Mouse (Mus musculus) retina, postnatal 1 day (tissue): ENCODE data around the gene Pou2f2.

Experiments
- DNase-seq: peaks from one replicate; pipeline ENCODE4 v3.0.0-alpha.2; 2012

The Pou2f2 gene

GRCm38 (mm10) chr7:25179606-25180161 is at the start of gene Pou2f2:
TSS of gene Pou2f2 (minus strand) at chr7:25179726.
- peak; percentile 95 for DNase-seq

- DNase-seq = no peak
These were observed 48.2 kb upstream of the Pou2f2 start for GRCm38 (mm10) chr7:25227523-25228300.

GRCm38 (mm10) chr7:25222275-25222967 is 42.9 kb upstream of the Pou2f2 start:
- no peak for DNase-seq

GRCm38 (mm10) chr7:25221102-25221883 is 41.8 kb upstream of the Pou2f2 start, which contains the start of gene Zfp526:
TSS of gene Zfp526 (plus strand) at chr7:25221425.
- peak; percentile 99 for DNase-seq

- peak; percentile 23 for DNase-seq
These were observed 41.1 kb upstream of the Pou2f2 start, which contains the start of gene Dedd2 for GRCm38 (mm10) chr7:25220457-25221101. TSS of gene Dedd2 (minus strand) at chr7:25220615.

- peak; percentile 96 for DNase-seq
These were observed 40.4 kb upstream of the Pou2f2 start for GRCm38 (mm10) chr7:25219756-25220456.

GRCm38 (mm10) chr7:25219416-25219750 is 39.9 kb upstream of the Pou2f2 start:
- no peak for DNase-seq

GRCm38 (mm10) chr7:25218705-25219415 is 39.3 kb upstream of the Pou2f2 start:
- DNase-seq = peak; percentile 89

GRCm38 (mm10) chr7:25217653-25218395 is 38.3 kb upstream of the Pou2f2 start:
- no peak for DNase-seq

- DNase-seq = no peak
These were observed 34.6 kb upstream of the Pou2f2 start for GRCm38 (mm10) chr7:25214172-25214571.

GRCm38 (mm10) chr7:25213099-25213498 is 33.6 kb upstream of the Pou2f2 start:
- DNase-seq = no peak

- DNase-seq = no peak
These were observed 31.0 kb upstream of the Pou2f2 start for GRCm38 (mm10) chr7:25210482-25210881.

- no peak for DNase-seq
These were observed 29.7 kb upstream of the Pou2f2 start for GRCm38 (mm10) chr7:25209161-25209622.

GRCm38 (mm10) chr7:25206094-25206830 is 26.7 kb upstream of the Pou2f2 start:
- DNase-seq = no peak

GRCm38 (mm10) chr7:25205355-25206093 is 26.0 kb upstream of the Pou2f2 start:
- DNase-seq = no peak

GRCm38 (mm10) chr7:25203624-25204023 is 24.1 kb upstream of the Pou2f2 start:
- DNase-seq = no peak

GRCm38 (mm10) chr7:25197384-25198018 is 18.0 kb upstream of the Pou2f2 start:
- DNase-seq = peak; percentile 67

GRCm38 (mm10) chr7:25196107-25196506 is 16.6 kb upstream of the Pou2f2 start:
- no peak for DNase-seq
